Mouse (Mus musculus): ENCODE data around the gene Tmub2. TPM values are rescaled to one million over a fixed set of nuclear protein-coding genes. Genes with fewer than 3 reads are reported as not detected.

Tmub2 gene
- total RNA-seq, 1 experiment, result 33.0 TPM

DNA sequence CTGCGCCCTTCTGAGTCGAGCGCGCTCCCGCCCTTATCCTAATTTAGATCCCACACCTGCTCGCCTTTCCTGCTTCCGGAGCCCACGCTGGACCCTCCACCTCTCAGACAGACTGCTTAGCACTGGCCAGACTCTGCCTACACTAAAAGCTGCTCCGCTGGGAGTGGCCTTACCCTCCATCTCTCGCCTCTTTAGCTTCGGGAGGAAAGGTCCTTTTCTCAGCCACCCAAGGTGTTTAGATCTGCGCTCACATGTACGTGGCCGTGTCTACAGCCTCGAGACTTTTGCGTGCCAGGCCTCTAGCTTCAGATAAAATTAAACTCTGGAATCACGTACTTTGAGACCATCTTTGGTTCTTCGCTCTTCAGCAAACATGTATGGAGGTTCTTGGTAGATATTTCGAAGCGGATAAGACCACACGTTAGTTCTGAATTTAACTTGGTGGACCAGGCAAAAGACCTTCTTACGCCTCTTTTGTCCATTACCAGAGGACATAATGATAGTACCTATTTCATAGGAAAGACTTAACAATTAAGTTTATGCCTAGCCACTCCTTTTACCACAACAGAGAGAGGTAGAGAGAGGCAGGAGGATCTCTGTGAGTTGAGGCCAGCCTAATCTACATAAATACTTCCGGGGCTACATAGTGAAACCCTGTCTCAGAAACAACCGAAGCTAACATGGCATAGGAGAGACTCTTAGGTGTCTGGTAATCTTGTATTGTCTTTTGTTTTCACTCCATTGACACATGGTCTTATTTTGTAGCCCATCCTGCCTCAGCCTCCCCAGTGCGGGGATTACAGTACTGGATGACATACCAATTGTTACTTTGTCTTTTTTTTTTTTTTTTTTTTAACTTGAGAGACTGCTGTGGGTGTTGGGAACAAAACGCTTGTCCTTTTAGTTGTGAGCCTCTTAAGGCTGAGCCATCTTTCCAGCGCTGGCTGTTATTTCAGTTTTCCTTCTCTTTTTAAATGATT is 13.1 kb downstream of the Tmub2 start:
- in situ Hi-C loops (cut with MboI; ENCODE audit: low sequenced_read_pairs in 2 of 2, unreplicated experiment in 2 of 2), result no loop called here
- Histone ChIP-seq H3K36me3 (ENCODE audit: control insufficient read depth, insufficient read depth, low read length, poor library complexity, severe bottlenecking) (peaks cover 14% of the 10 kb centered on the region), H3K4me3 (ENCODE audit: insufficient read depth in 1 of 2, low read depth in 1 of 2, low read length in 2 of 2, poor library complexity in 1 of 2, severe bottlenecking in 1 of 2) (peak overlapping the region; percentile 69 to 83), H3K9me3 (ENCODE audit: control insufficient read depth, insufficient read depth, low read depth, low read length) (no peaks in the 10 kb centered on the region), H3K27ac (ENCODE audit: insufficient read depth, low read depth, low read length, poor library complexity, severe bottlenecking) (peak overlapping the region; percentile 93), H3K9ac (ENCODE audit: insufficient read depth, low read depth, low read length, poor library complexity, severe bottlenecking) (peak overlapping the region; percentile 87), H3K4me1 (ENCODE audit: control insufficient read depth in 2 of 2, insufficient read depth in 2 of 2, low read length in 2 of 2, poor library complexity in 1 of 2) (peaks cover 8 to 13% of the 10 kb centered on the region in 2 experiments; a peak in 3 of 4 replicates)
- no peak for TF ChIP-seq ZC3H11A (IDR thresholded peaks at IDR 0.05; ENCODE audit: borderline replicate concordance, low read depth, low read length)
- TF ChIP-seq ZNF384 (IDR thresholded peaks at IDR 0.05; ENCODE audit: low read depth, low read length), result 0 out of 2 replicates have a peak, but pooled peaks have one; percentile 5
- no peak for DNase-seq (ENCODE audit: low read depth, low spot score)

DNA sequence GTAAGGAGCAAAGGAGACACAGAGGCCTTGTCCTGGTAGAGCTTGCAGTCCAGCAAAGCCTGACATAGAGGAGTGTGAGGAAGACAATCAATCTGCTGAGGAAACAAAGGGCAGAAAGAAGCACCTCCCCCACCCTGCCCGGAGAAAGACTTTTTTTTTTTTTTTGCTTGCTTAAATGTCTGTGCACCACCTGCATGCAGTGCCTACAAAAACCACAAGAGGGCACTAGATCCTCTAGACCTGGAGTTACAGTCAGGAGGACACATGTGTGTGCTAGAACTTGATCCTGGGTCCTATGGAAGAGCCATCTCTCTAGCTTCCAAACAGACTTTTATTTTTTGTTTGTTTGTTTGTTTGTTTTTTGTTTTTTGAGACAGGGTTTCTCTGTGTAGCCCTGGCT is 15.1 kb downstream of the Tmub2 start:
- H3K9me3 ChIP-seq (ENCODE audit: control insufficient read depth, insufficient read depth, low read depth, low read length), result no peaks in the 10 kb centered on the region
- H3K4me3 ChIP-seq (ENCODE audit: insufficient read depth in 1 of 2, low read depth in 1 of 2, low read length in 2 of 2, poor library complexity in 1 of 2, severe bottlenecking in 1 of 2), result no peak overlapping the region
- peaks cover under 1% of the 10 kb centered on the region; the same call in 1 of the 2 replicates for H3K36me3 ChIP-seq (ENCODE audit: control insufficient read depth, insufficient read depth, low read length, poor library complexity, severe bottlenecking)
- in situ Hi-C loops (cut with MboI; ENCODE audit: low sequenced_read_pairs in 2 of 2, unreplicated experiment in 2 of 2), result loop anchor here in 1 of 2 experiments (5.0 kb wide), 1 partner anchor 112 kb away; no protein-coding TSS in a partner anchor
- no peak overlapping the region for H3K27ac ChIP-seq (ENCODE audit: insufficient read depth, low read depth, low read length, poor library complexity, severe bottlenecking)
- H3K9ac ChIP-seq (ENCODE audit: insufficient read depth, low read depth, low read length, poor library complexity, severe bottlenecking), result no peak overlapping the region
- TF ChIP-seq CHD2 (IDR thresholded peaks at IDR 0.05; ENCODE audit: low read depth, low read length) (no peak), HCFC1 (IDR thresholded peaks at IDR 0.05; ENCODE audit: borderline replicate concordance, insufficient read depth, low read length) (no peak), MAFK (IDR thresholded peaks at IDR 0.05; ENCODE audit: insufficient read depth, low read depth, low read length) (0 out of 2 replicates have a peak, but pooled peaks have one; percentile 39), ZC3H11A (IDR thresholded peaks at IDR 0.05; ENCODE audit: borderline replicate concordance, low read depth, low read length) (0 out of 2 replicates have a peak, but pooled peaks have one; percentile 27), ZNF384 (IDR thresholded peaks at IDR 0.05; ENCODE audit: low read depth, low read length) (peak; percentile 99)
- H3K4me1 ChIP-seq (ENCODE audit: control insufficient read depth in 2 of 2, insufficient read depth in 2 of 2, low read length in 2 of 2, poor library complexity in 1 of 2), result peaks cover 4 to 8% of the 10 kb centered on the region in 2 experiments; a peak in 3 of 4 replicates
- peak; percentile 95 for DNase-seq (ENCODE audit: low read depth, low spot score)

DNA sequence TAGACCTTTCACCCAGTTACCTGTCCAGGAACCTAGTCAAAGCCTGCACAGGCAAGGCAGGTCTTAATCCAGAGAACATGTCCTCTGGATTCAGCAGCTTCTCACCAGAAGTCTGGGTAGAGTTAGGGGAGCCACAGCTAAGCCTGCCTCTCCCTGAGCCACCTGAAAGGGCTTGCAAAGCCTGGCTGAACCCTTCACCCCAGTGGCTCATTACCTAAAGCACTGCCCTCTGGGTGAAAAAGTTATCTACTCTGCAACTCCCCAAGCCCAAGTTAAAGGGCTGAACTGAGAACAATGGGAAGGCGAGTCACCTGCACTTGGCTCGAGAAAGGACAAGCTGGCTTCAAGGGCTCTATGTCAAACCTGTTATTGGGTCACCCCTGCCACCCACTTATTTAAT is 19.4 kb downstream of the Tmub2 start:
- in situ Hi-C loops (cut with MboI; ENCODE audit: low sequenced_read_pairs in 2 of 2, unreplicated experiment in 2 of 2), result loop anchor here in 1 of 2 experiments (5.0 kb wide), 1 partner anchor 108 kb away; no protein-coding TSS in a partner anchor
- TF ChIP-seq ZC3H11A (IDR thresholded peaks at IDR 0.05; ENCODE audit: borderline replicate concordance, low read depth, low read length), result no peak
- TF ChIP-seq MAFK (IDR thresholded peaks at IDR 0.05; ENCODE audit: insufficient read depth, low read depth, low read length), result no peak
- no peak for TF ChIP-seq ZNF384 (IDR thresholded peaks at IDR 0.05; ENCODE audit: low read depth, low read length)
- no peak; the same call in 1 of the 2 replicates for TF ChIP-seq CHD2 (IDR thresholded peaks at IDR 0.05; ENCODE audit: low read depth, low read length)
- H3K4me1 ChIP-seq (ENCODE audit: control insufficient read depth in 2 of 2, insufficient read depth in 2 of 2, low read length in 2 of 2, poor library complexity in 1 of 2), result peaks cover under 1 to 11% of the 10 kb centered on the region in 2 experiments; a peak in 2 of 4 replicates
- H3K9ac ChIP-seq (ENCODE audit: insufficient read depth, low read depth, low read length, poor library complexity, severe bottlenecking), result no peak overlapping the region
- H3K9me3 ChIP-seq (ENCODE audit: control insufficient read depth, insufficient read depth, low read depth, low read length), result no peaks in the 10 kb centered on the region
- no peak overlapping the region for H3K4me3 ChIP-seq (ENCODE audit: insufficient read depth in 1 of 2, low read depth in 1 of 2, low read length in 2 of 2, poor library complexity in 1 of 2, severe bottlenecking in 1 of 2)
- no peak for DNase-seq (ENCODE audit: low read depth, low spot score)
- H3K27ac ChIP-seq (ENCODE audit: insufficient read depth, low read depth, low read length, poor library complexity, severe bottlenecking), result 0 out of 2 replicates have a peak overlapping the region, but pooled peaks have one; percentile 10
- H3K36me3 ChIP-seq (ENCODE audit: control insufficient read depth, insufficient read depth, low read length, poor library complexity, severe bottlenecking), result peaks cover 35% of the 10 kb centered on the region

DNA sequence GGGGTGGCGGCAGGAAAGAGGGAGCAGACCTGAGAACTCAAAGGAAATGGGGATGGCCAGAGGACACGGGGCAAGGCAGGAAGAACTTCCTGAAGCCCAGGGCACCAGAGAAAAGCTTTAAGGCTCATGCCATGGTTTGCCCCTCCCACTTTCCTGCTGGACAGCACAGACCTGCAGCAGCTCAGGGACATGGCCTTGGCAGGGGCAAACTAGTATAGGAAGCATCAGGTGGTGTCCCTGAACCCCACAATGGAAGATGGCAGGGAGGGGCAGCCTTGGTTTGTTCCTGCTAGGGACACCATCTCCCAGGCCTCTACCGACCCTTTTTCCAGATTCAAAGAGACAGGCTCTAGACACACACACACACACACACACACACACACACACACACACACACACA is 20.6 kb downstream of the Tmub2 start:
- Histone ChIP-seq H3K4me3 (ENCODE audit: insufficient read depth in 1 of 2, low read depth in 1 of 2, low read length in 2 of 2, poor library complexity in 1 of 2, severe bottlenecking in 1 of 2) (no peak overlapping the region), H3K9ac (ENCODE audit: insufficient read depth, low read depth, low read length, poor library complexity, severe bottlenecking) (no peak overlapping the region), H3K9me3 (ENCODE audit: control insufficient read depth, insufficient read depth, low read depth, low read length) (no peaks in the 10 kb centered on the region), H3K27ac (ENCODE audit: insufficient read depth, low read depth, low read length, poor library complexity, severe bottlenecking) (no peak overlapping the region), H3K4me1 (ENCODE audit: control insufficient read depth in 2 of 2, insufficient read depth in 2 of 2, low read length in 2 of 2, poor library complexity in 1 of 2) (peaks cover 2 to 12% of the 10 kb centered on the region in 2 experiments; a peak in 2 of 4 replicates), H3K36me3 (ENCODE audit: control insufficient read depth, insufficient read depth, low read length, poor library complexity, severe bottlenecking) (peaks cover 47% of the 10 kb centered on the region)
- TF ChIP-seq ZC3H11A (IDR thresholded peaks at IDR 0.05; ENCODE audit: borderline replicate concordance, low read depth, low read length), result no peak
- TF ChIP-seq HCFC1 (IDR thresholded peaks at IDR 0.05; ENCODE audit: borderline replicate concordance, insufficient read depth, low read length), result no peak
- TF ChIP-seq CHD2 (IDR thresholded peaks at IDR 0.05; ENCODE audit: low read depth, low read length), result no peak
- in situ Hi-C loops (cut with MboI; ENCODE audit: low sequenced_read_pairs in 2 of 2, unreplicated experiment in 2 of 2), result no loop called here
- DNase-seq (ENCODE audit: low read depth, low spot score), result no peak
